Mouse (Mus musculus): ENCODE measurements around the gene Rnf130. TPM values are rescaled to one million over a fixed set of nuclear protein-coding genes. Genes with fewer than 3 reads are reported as not detected.
A peak's percentile ranks its signal among the peaks of the same experiment; 100 is the strongest.

The Rnf130 gene
- total RNA-seq, 2 experiments from 2014 or later: 98.2 to 106 TPM

- DNase-seq (ENCODE audit: extremely low spot score in 1 of 2, low spot score in 2 of 2): no peak
- intact Hi-C loops (cut with DNase I): no loop called here
Measured at GRCm38 (mm10) chr11:50017511-50017910, 7.6 kb upstream of the Rnf130 start.

GRCm38 (mm10) chr11:50018848-50019247 lies 6.3 kb upstream of the Rnf130 start:
- intact Hi-C loops (cut with DNase I): no loop called here

GRCm38 (mm10) chr11:50022085-50022484 lies 3.1 kb upstream of the Rnf130 start:
- intact Hi-C loops (cut with DNase I): no loop called here
- no peak for DNase-seq (ENCODE audit: extremely low spot score in 1 of 2, low spot score in 2 of 2)

More at GRCm38 (mm10) chr11:50018848-50019247, 6.3 kb upstream of the Rnf130 start:
- no peak for DNase-seq (ENCODE audit: extremely low spot score in 1 of 2, low spot score in 2 of 2)

DNA sequence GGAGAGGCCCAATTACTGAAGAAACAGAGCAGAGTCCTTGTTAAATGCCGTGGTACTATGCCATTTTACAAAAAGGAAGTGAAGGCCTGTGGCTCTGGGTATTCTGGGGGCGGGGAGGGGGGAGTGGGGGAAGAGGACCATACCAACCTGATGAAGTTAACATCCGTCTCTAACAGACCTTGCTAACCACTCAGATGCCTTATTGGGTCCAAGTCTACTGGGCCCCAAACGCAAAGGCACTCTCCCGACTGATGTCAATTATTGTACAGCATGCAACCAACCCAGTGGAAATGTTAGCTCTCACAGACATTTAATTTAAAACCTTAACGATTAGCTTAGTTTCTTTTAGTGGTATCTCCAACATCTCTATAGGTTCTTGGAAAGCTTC lies 707 bp upstream of the Rnf130 start:
- intact Hi-C loops (cut with DNase I): no loop called here
- no peak for DNase-seq (ENCODE audit: extremely low spot score in 1 of 2, low spot score in 2 of 2)

DNA sequence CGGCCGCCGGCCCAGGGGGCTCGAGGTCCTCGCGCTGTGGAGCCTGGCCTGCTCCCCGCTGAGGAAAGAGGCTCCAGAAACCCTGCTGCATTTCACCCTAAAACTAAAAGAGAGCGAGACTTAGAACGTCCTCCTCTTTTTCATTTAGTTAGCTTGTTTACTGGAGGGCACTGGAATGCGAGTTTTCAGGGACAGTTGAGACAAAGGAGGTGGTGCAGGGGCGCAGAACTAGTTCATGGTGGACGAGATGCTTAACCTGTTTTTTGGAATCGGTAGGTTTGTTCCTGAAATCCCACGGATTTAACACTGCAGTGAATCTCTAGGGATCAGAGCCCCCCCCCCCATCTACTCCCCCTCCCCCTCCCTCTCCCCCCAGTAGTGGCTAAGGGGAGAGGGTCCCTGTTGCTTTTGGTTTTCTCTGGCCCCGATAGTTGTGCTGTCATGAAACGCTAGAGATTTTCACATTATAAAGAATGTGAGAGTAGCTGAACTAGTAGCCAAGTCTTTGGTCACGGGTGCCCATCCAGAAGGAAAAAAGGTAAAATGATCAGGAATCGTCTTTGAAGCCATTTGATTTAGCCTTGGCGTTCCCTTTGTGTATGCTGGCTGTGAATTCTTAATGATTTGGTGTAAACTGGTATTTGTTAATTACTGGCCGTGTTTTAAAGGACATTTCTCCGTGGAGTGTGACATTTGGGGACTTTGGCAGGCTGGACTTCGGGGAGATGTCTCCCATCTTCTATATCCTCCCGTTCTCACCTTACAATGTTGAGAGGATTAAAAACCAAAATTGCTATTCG lies 775 bp downstream of the Rnf130 start:
- no peak for DNase-seq (ENCODE audit: extremely low spot score in 1 of 2, low spot score in 2 of 2)
- intact Hi-C loops (cut with DNase I): loop anchor here (5.0 kb wide), 1 partner anchor 81 kb away; no protein-coding TSS in a partner anchor

DNA sequence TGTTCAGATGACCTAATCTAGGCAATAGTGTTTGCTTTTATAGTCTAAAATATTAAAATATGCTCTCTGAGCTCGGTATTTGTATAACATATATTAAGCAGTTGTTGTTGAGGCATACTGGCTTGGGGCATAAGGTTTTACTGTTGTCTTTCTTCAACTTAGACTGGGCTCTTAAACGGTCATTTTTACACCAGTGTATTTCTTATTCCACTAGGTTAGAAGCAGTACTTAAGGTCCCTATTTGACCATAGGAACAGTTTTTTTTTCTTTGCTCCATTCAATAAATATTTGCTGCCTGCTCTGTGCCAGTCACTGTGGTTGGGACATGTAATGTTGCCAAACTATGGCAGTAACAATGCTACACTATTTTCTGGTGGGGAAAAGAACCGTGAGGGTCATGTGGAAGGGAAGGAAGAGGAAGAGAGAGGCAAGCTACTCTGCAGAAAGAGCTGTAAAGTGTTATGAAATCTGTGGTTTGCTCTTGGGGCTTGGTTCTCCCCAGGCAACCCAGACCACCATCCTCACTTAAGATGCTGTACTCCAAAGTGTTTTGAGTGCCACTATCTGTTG lies 1.5 kb downstream of the Rnf130 start:
- DNase-seq (ENCODE audit: extremely low spot score in 1 of 2, low spot score in 2 of 2): no peak
- intact Hi-C loops (cut with DNase I): loop anchor here (5.0 kb wide), 1 partner anchor 81 kb away; no protein-coding TSS in a partner anchor

DNA sequence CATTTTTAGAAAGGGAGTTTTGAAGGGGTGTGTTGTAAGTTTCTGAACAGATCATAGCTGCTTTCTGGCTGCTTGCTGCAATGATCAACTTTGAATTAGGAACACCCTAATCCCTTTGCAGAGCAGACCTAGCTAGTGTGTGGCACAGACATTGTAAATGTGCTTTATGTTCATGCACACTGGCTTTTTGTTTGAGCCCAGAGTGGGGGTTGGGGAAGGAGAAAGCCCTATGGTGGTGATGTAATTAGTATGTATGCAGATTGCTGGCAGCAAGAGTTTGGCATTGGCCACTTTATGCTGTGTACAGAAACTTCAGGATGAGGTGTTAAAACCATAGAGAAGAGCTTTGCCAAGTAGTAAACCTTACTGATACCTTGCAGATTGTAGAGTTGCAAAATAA lies 3.3 kb downstream of the Rnf130 start:
- intact Hi-C loops (cut with DNase I): loop anchor here (5.0 kb wide), 1 partner anchor 79 kb away; no protein-coding TSS in a partner anchor
- no peak for DNase-seq (ENCODE audit: extremely low spot score in 1 of 2, low spot score in 2 of 2)

DNA sequence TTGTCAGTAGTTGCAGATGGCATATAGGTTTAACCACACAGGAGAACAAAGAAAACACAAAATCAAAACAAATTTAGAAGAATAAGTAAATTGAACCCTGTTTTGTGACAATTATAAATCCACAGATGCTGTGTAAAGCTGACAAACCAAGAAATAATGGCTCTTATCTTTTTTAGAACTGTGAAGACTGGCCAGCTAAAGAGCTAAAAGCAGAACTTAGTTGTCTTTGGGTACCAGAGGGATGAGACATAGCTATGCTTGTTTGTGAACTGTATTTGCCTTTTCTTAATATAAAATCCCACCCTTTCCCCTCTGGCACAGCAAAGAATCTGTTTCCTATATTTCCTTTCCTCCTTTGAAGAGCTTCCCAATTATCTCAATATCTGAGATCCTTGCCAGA lies 9.0 kb downstream of the Rnf130 start:
- DNase-seq (ENCODE audit: extremely low spot score in 1 of 2, low spot score in 2 of 2): no peak
- intact Hi-C loops (cut with DNase I): no loop called here

DNA sequence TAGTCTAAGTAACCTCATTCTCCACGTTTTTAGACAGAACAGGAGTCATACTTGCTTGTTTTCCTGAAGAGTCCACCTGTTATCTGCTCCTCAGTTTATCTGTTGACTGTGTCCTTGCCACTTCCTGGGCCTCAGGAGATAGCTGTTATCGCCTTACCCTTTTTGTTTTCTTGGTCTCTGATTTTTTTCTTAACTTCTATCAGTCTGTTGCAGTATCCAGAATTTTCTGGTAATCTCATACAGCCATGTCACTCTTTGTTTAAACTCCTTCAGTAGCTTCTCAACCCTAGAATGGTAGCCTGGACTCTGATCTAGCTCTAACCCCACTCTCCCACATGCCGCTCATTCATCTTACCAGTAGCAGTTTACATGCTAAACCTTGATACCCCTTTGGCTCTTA lies 10.6 kb downstream of the Rnf130 start:
- DNase-seq (ENCODE audit: extremely low spot score in 1 of 2, low spot score in 2 of 2): no peak
- intact Hi-C loops (cut with DNase I): no loop called here

- intact Hi-C loops (cut with DNase I): no loop called here
Measured at GRCm38 (mm10) chr11:50036781-50037460, 11.8 kb downstream of the Rnf130 start.

DNA sequence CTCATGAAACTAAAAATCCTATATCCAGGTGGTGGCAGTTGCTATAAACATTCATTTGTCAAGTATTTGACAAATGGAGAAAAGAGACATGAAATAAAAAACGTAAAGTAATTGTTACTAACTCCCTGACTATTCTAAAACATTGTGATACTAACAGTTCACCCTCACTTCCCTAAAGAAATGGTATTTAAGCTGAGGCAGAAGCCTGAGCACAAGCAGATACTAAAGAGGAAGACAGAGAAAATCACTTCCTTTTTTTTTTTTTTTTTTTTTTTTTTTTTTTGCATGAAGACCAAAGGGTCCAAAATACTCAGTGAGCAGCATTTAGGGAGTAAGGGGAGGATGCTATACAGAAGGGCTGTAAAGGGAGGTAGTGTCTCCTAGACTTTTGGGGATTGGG lies 13.6 kb downstream of the Rnf130 start:
- DNase-seq (ENCODE audit: extremely low spot score in 1 of 2, low spot score in 2 of 2): no peak
- intact Hi-C loops (cut with DNase I): no loop called here

More at GRCm38 (mm10) chr11:50036781-50037460, 11.8 kb downstream of the Rnf130 start:
- DNase-seq (ENCODE audit: extremely low spot score in 1 of 2, low spot score in 2 of 2): no peak

GRCm38 (mm10) chr11:50041148-50041547 lies 16.0 kb downstream of the Rnf130 start:
- intact Hi-C loops (cut with DNase I): no loop called here
- DNase-seq (ENCODE audit: extremely low spot score in 1 of 2, low spot score in 2 of 2): no peak

DNA sequence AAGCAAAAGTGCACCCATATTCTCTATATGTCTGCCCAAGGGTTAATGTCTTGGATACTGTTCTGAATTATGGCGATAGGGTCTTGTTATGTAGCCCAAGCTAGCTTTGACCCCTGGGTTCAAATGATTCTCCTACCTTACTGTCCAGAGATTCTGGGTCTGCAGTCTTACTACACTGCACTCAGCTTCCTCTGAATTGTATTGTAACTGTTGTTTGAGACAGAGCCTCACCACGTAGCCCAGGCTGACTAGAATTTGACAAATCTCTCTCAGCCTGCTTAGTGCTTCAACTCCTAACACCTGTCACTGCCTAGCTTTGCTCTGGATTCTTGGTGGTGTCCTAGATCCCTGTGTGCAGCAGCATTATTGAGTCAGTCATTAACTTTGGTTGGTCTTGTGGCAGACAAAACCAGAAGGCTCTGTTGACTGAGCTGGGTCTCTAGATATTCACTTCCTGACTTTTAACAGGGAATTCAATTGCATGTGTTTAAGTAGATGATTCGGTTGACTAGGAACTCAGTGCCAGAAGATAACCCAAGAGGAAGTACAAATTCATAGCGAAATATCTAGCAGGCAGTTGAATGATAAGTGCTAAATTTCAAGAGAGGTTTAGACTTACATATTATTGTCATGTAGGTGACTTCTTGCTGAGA lies 17.3 kb downstream of the Rnf130 start:
- intact Hi-C loops (cut with DNase I): no loop called here
- DNase-seq (ENCODE audit: extremely low spot score in 1 of 2, low spot score in 2 of 2): no peak

- intact Hi-C loops (cut with DNase I): no loop called here
- DNase-seq (ENCODE audit: extremely low spot score in 1 of 2, low spot score in 2 of 2): no peak
Measured at GRCm38 (mm10) chr11:50044454-50044853, 19.3 kb downstream of the Rnf130 start.

GRCm38 (mm10) chr11:50047610-50048009 lies 22.5 kb downstream of the Rnf130 start:
- DNase-seq (ENCODE audit: extremely low spot score in 1 of 2, low spot score in 2 of 2): peak in 1 of 2 experiments; percentile 24
- intact Hi-C loops (cut with DNase I): no loop called here

DNA sequence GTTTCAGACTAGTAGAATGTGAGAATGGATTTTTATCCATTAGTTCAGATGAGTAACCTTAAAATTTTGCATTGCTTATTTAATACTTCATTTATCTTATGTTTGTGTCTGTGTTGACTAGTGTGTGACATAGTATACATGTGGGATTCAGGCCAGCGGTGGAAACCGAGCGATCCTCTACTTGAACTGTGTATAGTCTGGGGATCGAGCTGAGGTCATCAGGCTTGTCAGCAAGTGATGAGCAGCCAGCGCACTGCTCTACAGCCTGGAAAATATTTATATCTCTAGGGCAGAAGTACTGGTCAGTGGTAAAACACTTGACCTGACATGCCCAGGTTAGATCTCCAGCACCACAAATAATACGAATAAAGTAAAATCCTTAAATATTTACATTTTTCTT lies 23.0 kb downstream of the Rnf130 start:
- intact Hi-C loops (cut with DNase I): no loop called here
- DNase-seq (ENCODE audit: extremely low spot score in 1 of 2, low spot score in 2 of 2): no peak

DNA sequence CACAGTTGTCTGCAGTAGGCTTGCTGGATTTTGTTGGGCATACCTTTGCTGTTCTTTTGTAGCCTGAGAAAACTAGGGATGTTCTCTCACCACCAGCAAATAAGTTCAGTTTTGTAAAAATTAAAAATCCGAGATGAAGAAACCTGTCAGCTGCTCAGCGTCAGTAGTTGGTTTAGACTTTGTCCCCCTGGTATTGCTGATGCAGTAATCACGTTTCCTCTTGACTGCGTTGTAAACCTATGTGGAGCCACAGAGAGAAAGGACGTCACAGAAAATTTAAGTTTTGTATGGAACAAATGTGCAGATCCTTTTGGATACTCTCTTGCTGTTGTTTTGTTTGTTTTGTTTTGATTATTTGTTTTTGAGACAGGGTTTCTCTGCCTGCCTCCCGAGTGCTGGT lies 25.2 kb downstream of the Rnf130 start:
- intact Hi-C loops (cut with DNase I): no loop called here
- no peak for DNase-seq (ENCODE audit: extremely low spot score in 1 of 2, low spot score in 2 of 2)

DNA sequence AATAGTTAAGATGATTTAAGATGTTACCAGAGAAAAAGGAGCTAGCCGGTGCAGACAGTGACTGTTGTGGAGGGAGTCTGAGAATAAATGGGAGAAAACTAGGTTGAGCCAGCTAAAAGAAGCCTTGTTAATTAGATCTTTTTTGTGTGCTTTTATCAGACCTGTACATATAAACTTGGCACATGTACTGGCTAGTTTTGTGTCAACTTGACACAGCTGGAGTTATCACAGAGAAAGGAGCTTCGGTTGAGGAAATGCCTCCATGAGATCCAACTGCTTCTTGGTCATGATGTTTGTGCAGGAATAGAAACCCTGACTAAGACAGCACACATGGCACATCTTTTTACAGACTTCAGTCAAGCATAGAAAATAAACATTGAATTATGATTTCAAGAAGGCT lies 32.6 kb downstream of the Rnf130 start:
- intact Hi-C loops (cut with DNase I): no loop called here
- no peak for DNase-seq (ENCODE audit: extremely low spot score in 1 of 2, low spot score in 2 of 2)

DNA sequence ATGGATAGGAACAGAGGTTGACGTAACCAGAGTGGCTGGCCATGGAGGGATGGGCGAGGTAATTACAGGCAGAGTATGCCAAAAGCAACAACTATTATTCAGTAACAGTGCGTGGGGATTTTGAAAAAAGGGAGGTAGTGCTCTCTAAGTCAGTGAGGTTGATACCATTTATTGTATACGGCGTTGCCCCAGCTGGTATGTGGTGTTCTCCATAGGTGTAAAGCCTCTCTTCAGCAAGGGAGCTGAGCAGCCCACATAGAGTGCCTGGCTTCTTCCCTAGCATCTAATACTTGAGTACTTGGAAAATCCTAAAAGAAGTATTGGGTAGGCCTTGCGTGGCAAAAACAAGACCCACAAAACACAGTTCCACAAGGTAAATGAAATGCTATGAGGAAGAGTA lies 33.1 kb downstream of the Rnf130 start:
- no peak for DNase-seq (ENCODE audit: extremely low spot score in 1 of 2, low spot score in 2 of 2)
- intact Hi-C loops (cut with DNase I): no loop called here

Data from left cerebral cortex, postnatal 10 days (tissue).